Mouse (Mus musculus): ENCODE data around the gene Mettl7b. TPM values are rescaled to one million over a fixed set of nuclear protein-coding genes. Genes with fewer than 3 reads are reported as not detected.
"Not testable (repeated sequence)": the region's sequence is repeated elsewhere in the genome, so short reads cannot be mapped to it uniquely, and the experiment has no call there.

The Mettl7b gene
- total and polyA plus RNA-seq, 3 experiments, result not detected

DNA sequence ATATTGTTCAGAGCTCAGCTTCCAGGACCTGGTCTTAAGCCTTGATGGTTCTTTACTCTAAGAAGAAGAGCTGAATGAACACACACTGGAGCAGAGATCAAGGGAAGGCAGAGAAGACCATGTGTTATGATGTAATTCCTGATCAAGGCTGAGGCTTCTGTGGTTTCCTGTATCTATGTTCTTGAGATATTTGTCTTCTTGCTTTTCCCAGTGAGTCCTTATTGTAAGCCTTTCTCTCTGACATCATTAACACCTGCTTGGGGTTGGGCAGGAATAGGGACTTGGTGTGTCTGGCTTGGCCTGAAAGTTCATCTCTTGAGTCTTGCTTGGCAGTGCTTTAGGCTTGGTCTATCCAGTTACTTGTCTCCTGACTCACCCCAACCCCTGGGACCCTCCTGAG is 30.2 kb upstream of the Mettl7b start:
- no peak for TF ChIP-seq TAL1 (conservative IDR thresholded peaks at IDR 0.05; ENCODE audit: low read depth, low read length)
- TF ChIP-seq GATA2 (IDR thresholded peaks at IDR 0.05; ENCODE audit: borderline replicate concordance, low read depth, low read length), result no peak
- no peak for TF ChIP-seq GATA1 (IDR thresholded peaks at IDR 0.05; ENCODE audit: borderline replicate concordance, low read length)
- no peak for TF ChIP-seq CTCF (IDR thresholded peaks at IDR 0.05; ENCODE audit: low read depth, low read length)
- TF ChIP-seq POLR2AphosphoS5 (IDR thresholded peaks at IDR 0.05; ENCODE audit: insufficient replicate concordance, low read depth, low read length), result no peak
- no peaks in the 10 kb centered on the region for H3K27me3 ChIP-seq (ENCODE audit: insufficient read depth, low read length)
- H3K9me3 ChIP-seq (replicated peaks), result no peaks in the 10 kb centered on the region
- H3K4me3 ChIP-seq (ENCODE audit: low read depth, low read length), result no peak overlapping the region
- H3K4me1 ChIP-seq (ENCODE audit: insufficient read depth, low read depth, low read length), result no peaks in the 10 kb centered on the region
- H3K36me3 ChIP-seq (replicated peaks), result no peaks in the 10 kb centered on the region
- ATAC-seq (ENCODE audit: extremely low read depth, insufficient number of reproducible peaks, low FRiP score, poor library complexity, severe bottlenecking) (no peak), DNase-seq (ENCODE audit: low spot score) (no peak)

DNA sequence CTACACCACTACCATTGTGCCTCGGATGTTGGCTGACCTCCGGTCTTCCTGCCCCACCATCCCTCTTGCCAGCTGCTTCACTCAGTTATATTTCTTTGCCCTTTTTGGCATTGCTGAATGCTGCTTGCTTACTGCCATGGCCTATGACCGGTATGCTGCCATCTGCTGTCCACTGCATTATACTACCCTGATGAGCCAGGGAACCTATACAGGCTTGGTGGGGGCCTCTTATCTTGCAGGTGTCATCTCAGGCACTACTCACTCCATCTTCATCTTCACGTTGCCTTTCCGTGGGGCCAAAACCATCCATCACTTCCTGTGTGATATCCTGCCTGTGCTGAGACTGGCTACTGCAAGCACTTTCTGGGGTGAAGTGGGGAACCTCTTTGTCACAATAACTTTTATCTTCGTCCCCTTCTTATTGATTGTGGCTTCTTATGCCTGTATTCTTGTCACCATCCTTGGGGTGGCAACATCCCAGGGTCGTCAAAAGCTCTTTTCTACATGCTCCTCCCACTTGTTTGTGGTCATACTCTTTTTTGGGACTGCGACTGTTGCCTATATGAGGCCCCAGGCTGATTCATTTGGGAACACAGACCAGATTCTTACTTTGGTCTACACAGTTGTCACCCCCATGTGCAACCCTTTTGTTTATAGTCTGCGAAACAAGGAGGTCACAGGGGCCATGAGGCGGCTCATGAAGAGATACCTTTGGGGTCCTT is 29.5 kb upstream of the Mettl7b start:
- not testable (repeated sequence) for DNase-seq (ENCODE audit: low spot score); H3K9me3 ChIP-seq (replicated peaks); H3K27me3 ChIP-seq (ENCODE audit: insufficient read depth, low read length); H3K4me1 ChIP-seq (ENCODE audit: insufficient read depth, low read depth, low read length); H3K4me3 ChIP-seq (ENCODE audit: low read depth, low read length); H3K36me3 ChIP-seq (replicated peaks)
- peak; percentile 63 for ATAC-seq (ENCODE audit: extremely low read depth, insufficient number of reproducible peaks, low FRiP score, poor library complexity, severe bottlenecking)

DNA sequence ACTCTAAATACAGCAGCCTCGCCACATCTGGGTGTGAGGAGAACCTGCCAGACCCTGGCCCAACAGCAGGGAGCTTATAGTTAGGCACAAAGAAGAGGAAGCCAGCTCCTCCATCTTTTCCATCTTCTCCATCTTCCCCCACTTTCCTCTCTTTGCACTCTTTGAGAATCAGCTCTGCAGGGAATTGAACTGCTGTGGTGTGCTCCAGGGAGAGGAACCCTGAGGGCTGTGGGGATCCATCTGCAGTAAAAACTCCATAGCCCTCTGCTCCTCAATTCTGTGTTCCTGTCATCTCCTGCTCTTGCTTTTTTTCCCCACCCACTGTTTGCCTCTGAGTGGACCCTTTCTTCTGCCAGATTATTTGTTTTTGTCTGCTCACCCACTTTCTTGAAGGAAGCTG is 28.3 kb upstream of the Mettl7b start, which contains the start of gene Olfr9:
TSS of gene Olfr9 (plus strand) at position 301 of the 400 bp plus-strand sequence.
- not testable (repeated sequence) for H3K9me3 ChIP-seq (replicated peaks)

DNA sequence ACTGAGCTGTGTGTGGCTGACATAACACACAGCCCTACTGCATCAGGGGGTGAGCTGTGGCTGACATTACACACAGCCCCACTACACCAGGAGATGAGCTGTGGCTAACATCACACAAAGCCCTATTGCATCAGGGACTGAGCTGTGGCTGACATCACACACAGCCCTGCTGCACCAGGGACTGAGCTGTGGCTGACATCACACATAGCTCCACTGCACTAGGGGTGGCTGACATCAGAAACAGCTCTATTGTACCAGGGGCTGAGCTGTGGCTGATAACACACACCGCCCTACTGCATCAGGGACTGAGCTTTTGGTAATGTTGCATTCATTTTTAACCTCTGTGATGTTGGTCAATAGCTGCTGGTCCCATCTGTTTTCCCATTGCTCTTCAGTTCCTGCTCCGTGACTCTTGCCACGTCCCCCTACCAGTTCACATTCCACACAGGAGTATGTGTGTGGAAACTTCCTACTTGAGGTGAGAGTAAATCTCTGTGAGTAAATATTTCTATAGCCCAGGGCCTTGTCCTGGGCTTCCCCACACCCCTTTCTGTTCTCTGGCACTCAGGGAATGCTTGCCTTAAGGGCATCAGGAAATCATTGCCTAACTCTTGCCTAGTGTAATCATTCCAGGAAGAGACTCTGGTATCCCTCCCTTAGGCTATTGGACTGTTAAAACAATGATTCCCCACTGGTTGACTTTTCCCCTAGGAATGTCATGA is 20.0 kb upstream of the Mettl7b start:
- ATAC-seq (ENCODE audit: extremely low read depth, insufficient number of reproducible peaks, low FRiP score, poor library complexity, severe bottlenecking) (no peak), DNase-seq (ENCODE audit: low spot score) (no peak)
- peaks cover 4% of the 10 kb centered on the region; the same call in 1 of the 2 replicates for H3K4me1 ChIP-seq (ENCODE audit: insufficient read depth, low read depth, low read length)
- no peaks in the 10 kb centered on the region for H3K36me3 ChIP-seq (replicated peaks)
- H3K9me3 ChIP-seq (replicated peaks), result no peaks in the 10 kb centered on the region
- 0 out of 2 replicates have a peak, but pooled peaks cover 2% of the 10 kb centered on the region for H3K27me3 ChIP-seq (ENCODE audit: insufficient read depth, low read length)
- no peak overlapping the region for H3K4me3 ChIP-seq (ENCODE audit: low read depth, low read length)
- TF ChIP-seq GATA1 (IDR thresholded peaks at IDR 0.05; ENCODE audit: borderline replicate concordance, low read length) (no peak), POLR2AphosphoS5 (IDR thresholded peaks at IDR 0.05; ENCODE audit: insufficient replicate concordance, low read depth, low read length) (peak; percentile 35; the same call in 1 of the 2 replicates)

More for the DNA sequence above, 28.3 kb upstream of the Mettl7b start, which contains the start of gene Olfr9:
- not testable (repeated sequence) for H3K36me3 ChIP-seq (replicated peaks); H3K4me3 ChIP-seq (ENCODE audit: low read depth, low read length); H3K4me1 ChIP-seq (ENCODE audit: insufficient read depth, low read depth, low read length); H3K27me3 ChIP-seq (ENCODE audit: insufficient read depth, low read length); DNase-seq (ENCODE audit: low spot score); ATAC-seq (ENCODE audit: extremely low read depth, insufficient number of reproducible peaks, low FRiP score, poor library complexity, severe bottlenecking)

DNA sequence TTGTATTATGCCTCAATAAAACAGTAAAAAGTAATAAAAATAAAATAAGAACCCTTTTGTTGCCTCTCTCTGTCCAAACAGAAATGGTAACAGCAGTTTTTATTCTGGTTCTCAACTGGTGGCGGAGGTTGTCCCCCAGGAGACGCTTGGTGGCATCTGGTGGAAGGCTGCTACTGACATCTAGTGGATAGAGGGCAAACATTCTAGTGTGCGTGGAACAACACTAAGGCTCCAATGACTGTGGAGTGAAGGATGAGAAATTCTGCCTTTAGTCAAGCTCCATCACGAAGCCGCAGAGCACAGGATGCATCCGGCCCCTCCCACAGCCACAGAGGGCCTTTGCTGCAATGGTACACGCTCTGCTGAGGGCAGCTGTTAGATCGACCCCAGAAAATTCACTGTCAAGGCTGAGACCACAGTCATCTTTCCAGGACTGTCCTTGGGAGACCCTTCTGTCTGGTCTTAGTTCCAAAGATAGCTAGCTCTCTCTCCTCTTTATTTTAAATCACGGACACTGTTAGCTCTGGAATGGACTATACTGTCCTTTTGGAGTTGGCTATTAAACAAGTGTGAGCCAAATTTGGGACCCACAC is 16.8 kb upstream of the Mettl7b start:
- no peaks in the 10 kb centered on the region for H3K36me3 ChIP-seq (replicated peaks)
- no peak overlapping the region for H3K4me3 ChIP-seq (ENCODE audit: low read depth, low read length)
- DNase-seq (ENCODE audit: low spot score), result no peak
- peak; percentile 57; the same call in 1 of the 2 replicates for ATAC-seq (ENCODE audit: extremely low read depth, insufficient number of reproducible peaks, low FRiP score, poor library complexity, severe bottlenecking)
- peaks cover 4% of the 10 kb centered on the region; the same call in 1 of the 2 replicates for H3K4me1 ChIP-seq (ENCODE audit: insufficient read depth, low read depth, low read length)
- no peak for TF ChIP-seq POLR2AphosphoS5 (IDR thresholded peaks at IDR 0.05; ENCODE audit: insufficient replicate concordance, low read depth, low read length)
- TF ChIP-seq TAL1 (conservative IDR thresholded peaks at IDR 0.05; ENCODE audit: low read depth, low read length), result no peak
- no peak for TF ChIP-seq GATA1 (IDR thresholded peaks at IDR 0.05; ENCODE audit: borderline replicate concordance, low read length)
- no peak for TF ChIP-seq CTCF (IDR thresholded peaks at IDR 0.05; ENCODE audit: low read depth, low read length)
- H3K9me3 ChIP-seq (replicated peaks), result no peaks in the 10 kb centered on the region
- H3K27me3 ChIP-seq (ENCODE audit: insufficient read depth, low read length), result 0 out of 2 replicates have a peak, but pooled peaks cover 2% of the 10 kb centered on the region

DNA sequence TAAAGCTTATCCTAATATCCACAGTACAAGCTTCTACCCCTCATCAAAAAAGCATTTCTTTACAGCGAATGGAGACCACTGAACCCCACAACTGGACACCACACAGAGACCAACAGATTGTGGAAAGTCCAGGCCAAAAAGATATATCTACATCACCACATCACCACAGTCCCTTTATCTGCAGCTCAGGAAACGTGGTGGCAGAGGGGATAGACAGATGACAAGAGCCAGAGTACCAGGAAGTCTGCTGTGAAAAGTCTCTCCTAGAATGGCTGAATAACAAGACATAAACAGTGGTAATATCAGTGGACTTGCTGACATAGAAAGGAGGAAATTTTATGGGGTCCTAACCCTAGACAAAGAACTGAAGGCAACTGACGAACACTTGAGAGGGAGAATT is 15.6 kb upstream of the Mettl7b start:
- ATAC-seq (ENCODE audit: extremely low read depth, insufficient number of reproducible peaks, low FRiP score, poor library complexity, severe bottlenecking), result no peak
- Histone ChIP-seq H3K9me3 (replicated peaks) (no peaks in the 10 kb centered on the region), H3K36me3 (replicated peaks) (no peaks in the 10 kb centered on the region), H3K4me3 (ENCODE audit: low read depth, low read length) (no peak overlapping the region), H3K4me1 (ENCODE audit: insufficient read depth, low read depth, low read length) (peaks cover 4% of the 10 kb centered on the region; the same call in 1 of the 2 replicates), H3K27me3 (ENCODE audit: insufficient read depth, low read length) (0 out of 2 replicates have a peak, but pooled peaks cover under 1% of the 10 kb centered on the region)
- no peak for TF ChIP-seq TAL1 (conservative IDR thresholded peaks at IDR 0.05; ENCODE audit: low read depth, low read length)
- no peak for TF ChIP-seq GATA2 (IDR thresholded peaks at IDR 0.05; ENCODE audit: borderline replicate concordance, low read depth, low read length)
- TF ChIP-seq POLR2AphosphoS5 (IDR thresholded peaks at IDR 0.05; ENCODE audit: insufficient replicate concordance, low read depth, low read length), result no peak
- TF ChIP-seq GATA1 (IDR thresholded peaks at IDR 0.05; ENCODE audit: borderline replicate concordance, low read length), result no peak
- DNase-seq (ENCODE audit: low spot score), result no peak
